Mouse (Mus musculus) embryonic facial prominence, embryonic 11.5 days (tissue): Measurements from ENCODE around the gene Olfr730. TPM values are rescaled to one million over a fixed set of nuclear protein-coding genes. Genes with fewer than 3 reads are reported as not detected.

Experiments used
- ATAC-seq: fragments of 200-750 bp; cut with Nextera tagmentation; replicated peaks from 2 replicates; pipeline ENCODE4 v1.8.0; 2017; ENCODE audit warnings: low read depth; ENCODE audit not compliant: insufficient number of reproducible peaks, low FRiP score, low TSS enrichment
- DNase-seq: peaks from one replicate; pipeline ENCODE4 v3.0.0-alpha.2; 2015; ENCODE audit warnings: low spot score
- H3K27ac ChIP-seq: fragments of 300-500 bp; sonication (generic); replicated peaks from 2 replicates; pipeline ENCODE4 v1.5.1; 2014; ENCODE audit warnings: mild to moderate bottlenecking, low read depth, low read length, control low read depth
- H3K27me3 ChIP-seq: fragments of 300-500 bp; sonication (generic); 2 replicates; pipeline ENCODE4 v1.6.1; 2014; ENCODE audit warnings: mild to moderate bottlenecking, low read length, moderate library complexity, mixed read lengths; ENCODE audit not compliant: control insufficient read depth, insufficient read depth
- H3K36me3 ChIP-seq: fragments of 300-500 bp; sonication (generic); replicated peaks from 2 replicates; pipeline ENCODE4 v1.6.1; 2014; ENCODE audit warnings: low read depth, mild to moderate bottlenecking, low read length, moderate library complexity, mixed read lengths; ENCODE audit not compliant: control insufficient read depth, insufficient read depth
- H3K4me1 ChIP-seq: fragments of 300-500 bp; sonication (generic); 2 replicates; pipeline ENCODE4 v1.6.1; 2014; ENCODE audit warnings: low read length, mixed read lengths; ENCODE audit not compliant: control insufficient read depth, insufficient read depth
- H3K4me2 ChIP-seq: fragments of 300-500 bp; sonication (generic); 2 replicates; pipeline ENCODE4 v1.6.1; 2014; ENCODE audit warnings: low read depth, mild to moderate bottlenecking, control low read depth, low read length, moderate library complexity
- H3K4me3 ChIP-seq: fragments of 300-500 bp; sonication (generic); 2 replicates; pipeline ENCODE4 v1.5.1; 2014; ENCODE audit warnings: low read depth, low read length, control low read depth
- H3K9ac ChIP-seq: fragments of 300-500 bp; sonication (generic); replicated peaks from 2 replicates; pipeline ENCODE4 v1.6.1; 2014; ENCODE audit warnings: mild to moderate bottlenecking, control low read depth, low read length
- H3K9me3 ChIP-seq: fragments of 300-500 bp; sonication (generic); replicated peaks from 2 replicates; pipeline ENCODE4 v1.6.1; 2016; ENCODE audit warnings: mild to moderate bottlenecking, low read length, inconsistent platforms, mixed read lengths; ENCODE audit not compliant: control insufficient read depth
- WGBS: fragments of 180-500 bp; shearing (Covaris S2); extraction: QIAGEN DNeasy Blood & Tissue Kit; methylation state at CpG from one replicate; pipeline ENCODE4 v1.1.7; 2014; 5-methylcytosine and 5-hydroxymethylcytosine counted together
- polyA plus RNA-seq: library from polyadenylated mRNA; unstranded; fragments of >200 nt; fragmentation: Nextera tagmentation; extraction: Ambion mirVana; gene quantifications from 2 replicates; pipeline ENCODE4 v1.2.1, GENCODE M21; 2014

The Olfr730 gene
- not detected in 2 replicates for polyA plus RNA-seq

DNA sequence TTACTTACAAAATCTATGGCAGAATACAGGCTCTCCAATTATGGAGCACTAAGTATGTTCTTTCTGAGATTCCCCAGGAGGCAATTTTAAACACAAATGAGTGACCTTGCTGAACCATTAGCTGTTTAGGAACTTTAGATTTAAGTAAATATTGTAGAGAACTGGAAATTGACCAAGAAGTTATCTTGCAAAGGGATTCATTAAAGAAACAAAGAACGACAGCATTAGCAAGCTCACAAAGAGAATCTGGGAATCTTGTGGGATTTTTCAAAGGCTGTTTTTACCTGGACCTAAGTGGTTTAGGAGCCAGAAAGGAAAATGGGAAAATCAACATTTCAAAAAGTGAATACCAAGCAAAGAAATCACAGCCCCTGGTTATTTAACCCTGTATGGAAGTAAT, at the start of gene Olfr730:
Gene Olfr730 (minus strand): TSS at position 101 of the 400 bp plus-strand sequence.
- H3K9ac ChIP-seq, result no peak within 1 kb of the TSS
- no peaks in the 10 kb centered on the region for H3K27me3 ChIP-seq
- H3K4me1 ChIP-seq, result no peaks in the 10 kb centered on the region
- no peaks in the 10 kb centered on the region for H3K36me3 ChIP-seq
- no peak within 1 kb of the TSS for H3K4me2 ChIP-seq
- H3K9me3 ChIP-seq, result no peaks in the 10 kb centered on the region
- 58% methylated on average over 1 of the region's 1 CpGs for WGBS
- ATAC-seq, result no peak
- no peak for DNase-seq
- H3K27ac ChIP-seq, result no peak within 1 kb of the TSS
- no peak within 1 kb of the TSS for H3K4me3 ChIP-seq

GRCm38 (mm10) chr14:50152810-50153209, 35.2 kb downstream of the Olfr730 start, which contains the start of gene Olfr729:
Olfr729 (minus strand) TSS chr14:50152910.
- no peak within 1 kb of the TSS for H3K4me2 ChIP-seq
- no peaks in the 10 kb centered on the region for H3K9me3 ChIP-seq
- H3K36me3 ChIP-seq, result no peaks in the 10 kb centered on the region
- no peaks in the 10 kb centered on the region for H3K27me3 ChIP-seq
- DNase-seq (no peak), ATAC-seq (no peak)
- H3K4me3 ChIP-seq, result no peak within 1 kb of the TSS
- no peak within 1 kb of the TSS for H3K9ac ChIP-seq
- no peak within 1 kb of the TSS for H3K27ac ChIP-seq
- no peaks in the 10 kb centered on the region for H3K4me1 ChIP-seq

DNA sequence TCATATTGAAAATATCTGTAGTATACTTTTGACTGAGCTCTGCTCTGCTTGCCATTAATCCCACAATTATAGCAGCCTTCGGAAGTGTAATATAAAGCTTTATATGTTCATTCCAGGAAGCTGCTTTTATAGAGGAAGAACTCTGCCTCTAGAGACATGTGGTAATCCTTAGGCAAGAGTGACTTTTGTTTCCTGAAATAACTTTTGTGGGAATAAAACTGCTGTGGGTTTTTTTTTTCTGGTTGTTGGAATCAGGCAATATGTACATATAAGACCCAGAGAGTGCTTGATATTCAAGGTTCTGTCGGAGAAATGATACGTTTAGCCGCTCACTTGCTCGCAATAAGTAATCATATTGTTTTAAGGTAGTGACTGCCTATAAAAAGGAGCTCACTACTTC, 45.4 kb downstream of the Olfr730 start, which contains the start of gene Olfr728:
Gene Olfr728 (minus strand): TSS at position 101 of the 400 bp plus-strand sequence.
- DNase-seq (no peak), ATAC-seq (no peak)
- Histone ChIP-seq H3K27ac (no peak within 1 kb of the TSS), H3K4me3 (no peak within 1 kb of the TSS), H3K27me3 (no peaks in the 10 kb centered on the region), H3K9ac (no peak within 1 kb of the TSS), H3K4me2 (no peak within 1 kb of the TSS), H3K36me3 (no peaks in the 10 kb centered on the region), H3K9me3 (no peaks in the 10 kb centered on the region), H3K4me1 (no peaks in the 10 kb centered on the region)
- 86% methylated on average over 5 of the region's 5 CpGs for WGBS

Other genes starting within 250 kb of the Olfr730 start
- not detected in 2 replicates for gene Olfr724, start 224.9 kb downstream of the Olfr730 start, polyA plus RNA-seq
- not detected in 2 replicates for gene Olfr725, start 147.8 kb downstream of the Olfr730 start, polyA plus RNA-seq
- gene Olfr726, start 97.2 kb downstream of the Olfr730 start, polyA plus RNA-seq, result not detected in 2 replicates
- not detected in 2 replicates for gene Olfr727, start 65.0 kb downstream of the Olfr730 start, polyA plus RNA-seq
- not detected in 2 replicates for gene Olfr728, start 45.5 kb downstream of the Olfr730 start, polyA plus RNA-seq
- gene Olfr729, start 35.3 kb downstream of the Olfr730 start, polyA plus RNA-seq, result not detected in 2 replicates
- not detected in 2 replicates for gene Olfr731, start 53.7 kb upstream of the Olfr730 start, polyA plus RNA-seq
- gene Olfr732, start 96.0 kb upstream of the Olfr730 start, polyA plus RNA-seq, result not detected in 2 replicates
- gene Olfr733, start 113.3 kb upstream of the Olfr730 start, polyA plus RNA-seq, result not detected in 2 replicates
- gene Olfr734, start 138.6 kb upstream of the Olfr730 start, polyA plus RNA-seq, result not detected in 2 replicates
- gene Olfr735, start 160.7 kb upstream of the Olfr730 start, polyA plus RNA-seq, result not detected in 2 replicates
- not detected in 2 replicates for gene Tlr11, start 169.7 kb upstream of the Olfr730 start, polyA plus RNA-seq
- not detected in 2 replicates for gene Olfr736, start 193.0 kb upstream of the Olfr730 start, polyA plus RNA-seq
- not detected in 2 replicates for gene Olfr738, start 219.4 kb upstream of the Olfr730 start, polyA plus RNA-seq
- gene Olfr739, start 230.4 kb upstream of the Olfr730 start, polyA plus RNA-seq, result not detected in 2 replicates